Mouse (Mus musculus) small intestine, adult 10 weeks (tissue): Measurements from ENCODE around the gene Kptn. TPM values are rescaled to one million over a fixed set of nuclear protein-coding genes. Genes with fewer than 3 reads are reported as not detected.

Experiments used
- polyA plus RNA-seq: library from polyadenylated mRNA; stranded (reverse); fragments of 350-450 nt; fragmentation: Illumina TruSeq; extraction: RNeasy Lipid Tissue Mini Kit (QIAGEN cat#74804); gene quantifications from one replicate; pipeline ENCODE4 v1.2.3, GENCODE M21; 2014; ENCODE audit warnings: low replicate concordance

The Kptn gene
- polyA plus RNA-seq = 6.2 TPM

DNA sequence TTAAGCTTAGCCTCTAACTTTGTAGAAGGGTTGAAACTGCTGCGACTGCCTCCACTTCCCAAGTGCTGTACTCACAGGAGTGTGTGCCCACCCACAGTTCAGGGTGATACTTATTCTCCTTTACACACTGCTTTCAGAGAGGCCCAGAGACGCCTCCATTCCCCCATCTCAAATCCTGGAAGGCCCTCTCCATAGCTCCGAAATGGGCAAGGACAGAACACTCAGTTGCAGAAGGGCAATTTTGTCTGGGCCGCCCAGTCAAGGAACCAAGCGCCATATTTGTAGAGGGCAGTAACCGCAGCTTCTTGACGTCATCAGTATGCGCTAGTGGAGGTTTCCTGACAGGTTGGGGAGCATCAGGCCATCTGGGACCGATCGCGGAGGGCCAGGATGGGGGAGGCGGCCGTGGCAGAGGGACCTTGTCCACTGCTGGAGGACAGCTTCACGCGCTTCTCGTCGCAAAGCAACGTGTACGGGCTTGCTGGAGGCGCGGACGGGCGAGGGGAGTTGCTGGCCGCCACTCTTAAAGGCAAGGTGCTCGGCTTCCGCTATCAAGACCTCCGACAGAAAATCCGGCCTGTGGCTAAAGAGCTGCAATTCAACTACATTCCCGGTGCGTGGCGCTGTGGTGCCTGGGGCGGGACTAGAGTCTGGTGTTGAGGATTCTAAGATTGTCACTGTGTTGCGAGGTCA is at the start of gene Kptn:
TSS of gene Kptn (plus strand) at position 327 of the 693 bp plus-strand sequence.

DNA sequence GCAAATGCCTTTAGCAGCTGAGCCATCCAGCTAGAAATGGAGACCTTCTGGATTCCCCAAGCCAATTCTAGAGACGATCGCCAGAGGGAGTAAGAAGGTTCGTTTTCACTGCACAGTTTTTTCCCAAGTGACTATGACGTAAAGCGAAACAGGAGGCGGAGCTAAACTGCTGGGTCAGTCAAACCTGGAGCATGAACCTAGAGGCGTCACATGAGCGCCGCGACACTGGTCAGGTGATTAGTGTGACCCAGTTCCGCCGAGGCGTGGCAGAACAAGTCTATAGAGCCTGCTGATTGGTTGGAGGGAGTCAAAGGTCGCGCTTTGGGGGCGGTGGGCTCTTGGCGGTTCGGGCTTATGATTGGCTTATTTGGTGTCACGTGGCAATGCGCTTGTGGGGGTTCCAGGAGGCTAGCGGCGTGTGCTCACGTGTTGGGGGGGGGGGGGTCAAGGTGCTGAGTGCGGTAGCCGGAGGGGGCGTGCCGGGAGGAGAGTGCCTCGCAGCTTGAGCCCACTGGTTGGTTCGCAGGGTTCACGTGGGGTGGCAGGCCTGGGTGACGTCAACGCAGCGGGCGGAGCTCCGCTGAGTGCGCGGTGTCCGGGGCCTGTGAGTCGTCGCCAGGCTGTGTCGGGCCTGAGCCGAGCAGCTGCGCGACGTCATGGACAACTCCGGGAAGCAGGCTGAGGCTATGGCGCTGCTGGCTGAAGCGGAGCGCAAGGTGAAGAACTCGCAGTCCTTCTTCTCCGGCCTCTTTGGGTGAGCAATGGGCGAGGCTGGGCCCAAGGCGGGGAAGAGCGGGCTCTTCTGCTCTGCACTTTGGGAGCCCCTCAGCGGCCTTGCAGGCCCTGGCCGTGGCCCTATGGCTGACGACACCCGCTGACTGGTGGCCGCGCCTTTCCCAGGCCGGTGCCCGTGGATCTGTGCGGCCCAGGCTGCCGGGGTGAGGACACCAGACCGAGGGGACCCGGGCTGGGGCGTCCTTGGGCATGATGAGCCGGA is 21.4 kb upstream of the Kptn start, which contains the start of gene Napa:
TSS of gene Napa (plus strand) at position 438 of the 997 bp plus-strand sequence.

GRCm38 (mm10) chr7:16129421-16129845 is 9.7 kb downstream of the Kptn start, which contains the start of gene Slc8a2:
TSS of gene Slc8a2 (plus strand) at chr7:16129826.

DNA sequence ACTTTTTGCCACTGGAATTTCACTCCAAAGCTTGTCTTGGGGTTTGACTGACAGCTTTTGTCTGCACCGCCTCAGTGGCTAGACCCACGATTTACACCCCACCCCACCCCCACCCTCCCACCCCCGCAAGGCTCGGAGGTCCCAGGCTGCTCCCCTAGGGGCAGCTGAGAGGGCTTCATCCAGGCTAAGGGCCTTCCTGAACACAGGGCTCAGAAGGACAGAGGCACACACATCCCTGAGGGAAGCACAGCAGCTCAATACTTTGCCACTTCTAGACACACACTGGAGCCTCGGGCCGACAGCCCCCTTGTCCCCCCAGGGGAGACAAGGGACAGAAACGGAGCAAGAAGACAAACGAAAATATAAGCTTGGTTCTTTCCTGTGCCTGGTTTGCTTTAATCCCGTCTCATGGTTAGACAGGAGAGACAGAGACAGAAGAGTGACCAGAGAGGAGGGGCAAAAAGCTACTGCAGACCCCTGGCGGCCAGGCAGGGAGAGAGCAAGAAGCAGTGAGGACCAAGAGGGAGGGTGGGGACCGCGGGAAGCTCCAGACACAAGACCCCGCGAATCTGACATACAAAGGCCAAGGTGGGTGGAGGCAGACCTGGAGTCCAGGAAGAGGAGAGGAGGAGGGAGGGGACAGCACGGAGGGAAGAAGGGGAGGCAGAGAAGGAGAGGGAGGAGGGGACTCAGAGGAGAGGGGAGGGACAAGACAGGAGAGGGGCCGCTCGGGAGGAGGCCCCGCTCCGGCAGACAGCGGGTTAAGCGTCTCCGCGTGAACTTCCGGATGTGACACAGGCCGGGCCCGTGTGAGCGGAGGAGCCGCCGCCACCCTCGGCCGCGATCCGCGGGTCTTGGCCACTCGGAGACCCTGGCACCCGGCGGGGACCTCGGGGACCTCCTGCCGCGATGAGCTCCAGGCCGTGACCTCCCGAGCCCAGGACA is 55.2 kb downstream of the Kptn start, which contains the start of gene Meis3:
TSS of gene Meis3 (plus strand) at position 494 of the 945 bp plus-strand sequence.

Other genes starting within 250 kb of the Kptn start
- gene Crx, start 239.9 kb upstream of the Kptn start, polyA plus RNA-seq = not detected
- gene Crxos, start 237.3 kb upstream of the Kptn start, polyA plus RNA-seq = not detected
- 1.4 TPM for gene Selenow, start 197.5 kb upstream of the Kptn start, polyA plus RNA-seq
- gene Nop53, start 173.8 kb upstream of the Kptn start, polyA plus RNA-seq = 6.2 TPM
- gene Ehd2, start 152.3 kb upstream of the Kptn start, polyA plus RNA-seq = 4.9 TPM
- gene Bicra, start 72.0 kb upstream of the Kptn start, polyA plus RNA-seq = 0.56 TPM
- not detected for gene Zfp541, start 58.1 kb upstream of the Kptn start, polyA plus RNA-seq
- 7.2 TPM for gene Napa, start 21.4 kb upstream of the Kptn start, polyA plus RNA-seq
- gene Slc8a2, start 9.9 kb downstream of the Kptn start, polyA plus RNA-seq = not detected
- not detected for gene Meis3, start 55.2 kb downstream of the Kptn start, polyA plus RNA-seq
- gene Dhx34, start 102.1 kb downstream of the Kptn start, polyA plus RNA-seq = 0.11 TPM
- gene C5ar2, start 124.3 kb downstream of the Kptn start, polyA plus RNA-seq = 0.30 TPM
- 1.9 TPM for gene C5ar1, start 139.6 kb downstream of the Kptn start, polyA plus RNA-seq
- gene Inafm1, start 153.7 kb downstream of the Kptn start, polyA plus RNA-seq = 1.6 TPM
- 8.5 TPM for gene Ccdc9, start 166.9 kb downstream of the Kptn start, polyA plus RNA-seq
- gene Bbc3, start 188.5 kb downstream of the Kptn start, polyA plus RNA-seq = not detected